In genomic region chr6:48397336-48397735, GRCm38 (mm10) we compare ENCODE assay signal across 7 mouse cellular contexts. TPM values are rescaled to one million over a fixed set of nuclear protein-coding genes. Genes with fewer than 3 reads are reported as not detected.
DNase-seq lines count a peak whose midpoint lies in the region; ATAC-seq lines count a peak whose summit lies in the region.

No protein-coding gene starts in this region.

- WGBS in limb, embryonic 12.5 days, result 67% methylated on average over 4 of the region's 4 CpGs

- DNase-seq in left cerebral cortex, postnatal 4 days, result peak; percentile 48
- DNase-seq in left cerebral cortex, adult 8-10 months (ENCODE audit: low spot score in 2 of 2), result no peak
- DNase-seq in c-Kit-positive CD71-positive TER-119-negative erythroid progenitor cells, embryonic 14.5 days (ENCODE audit: low read depth), result peak; percentile 34
- DNase-seq in heart, adult 9 months (ENCODE audit: low spot score in 2 of 2), result peak; percentile 49 to 69
- peak; percentile 43 for DNase-seq in retina, postnatal 7 days (ENCODE audit: low read depth, low spot score)
- no peak for DNase-seq in spleen, postnatal 4 days (ENCODE audit: low spot score in 2 of 2)

- intact Hi-C loops in left cerebral cortex, postnatal 4 days (cut with DNase I), result loop anchor here (5.0 kb wide), 1 partner anchor 220 kb away; no protein-coding TSS in a partner anchor

- H3K27ac ChIP-seq in limb, embryonic 12.5 days, result no peak overlapping the region

- H3K36me3 ChIP-seq in limb, embryonic 12.5 days, result 0 out of 2 replicates have a peak, but pooled peaks cover 6% of the 10 kb centered on the region

- peak overlapping the region; percentile 75 for H3K4me2 ChIP-seq in limb, embryonic 12.5 days

- no peak overlapping the region for H3K4me3 ChIP-seq in limb, embryonic 12.5 days (replicated peaks)

- H3K9ac ChIP-seq in limb, embryonic 12.5 days (replicated peaks), result no peak overlapping the region

- H3K27me3 ChIP-seq in limb, embryonic 12.5 days, result no peaks in the 10 kb centered on the region

- no peak for ATAC-seq in limb, embryonic 12.5 days (ENCODE audit: insufficient number of reproducible peaks, insufficient read depth, low FRiP score, low TSS enrichment, low read depth)

- H3K9me3 ChIP-seq in limb, embryonic 12.5 days, result no peaks in the 10 kb centered on the region

- H3K4me1 ChIP-seq in limb, embryonic 12.5 days (replicated peaks), result peaks cover 27% of the 10 kb centered on the region

RNA-seq across cellular contexts. Expression of gene Krba1, which starts 1.9 kb away (rescaled TPM):
- 10 to 100 TPM; 53.5 to 62.2 TPM for total RNA-seq in left cerebral cortex, postnatal 4 days (2021)
- 10 to 100 TPM; 42.8 to 63.6 (median 53.0) TPM for total RNA-seq in left cerebral cortex, adult 8-10 months (2022)
- polyA plus RNA-seq in limb, embryonic 12.5 days (2016; fragmentation: Nextera tagmentation; extraction: Ambion mirVana), result 29.9 and 32.1 TPM in 2 replicates

RNA-seq across cellular contexts. Expression of gene Zfp467, which starts 48.3 kb away (rescaled TPM):
- total RNA-seq in left cerebral cortex, postnatal 4 days (2021), result 10 to 100 TPM; 27.7 to 29.6 TPM
- 10 to 100 TPM; 36.6 to 46.3 (median 38.6) TPM for total RNA-seq in left cerebral cortex, adult 8-10 months (2022)
- polyA plus RNA-seq in limb, embryonic 12.5 days (2016; fragmentation: Nextera tagmentation; extraction: Ambion mirVana), result 23.5 and 23.7 TPM in 2 replicates

RNA-seq across cellular contexts. Expression of gene Sspo, which starts 50.7 kb away (rescaled TPM):
- under 1 TPM; 0.08 TPM for total RNA-seq in left cerebral cortex, postnatal 4 days (2021)
- 1 to 10 TPM in 1 of 4 experiments, under 1 TPM in 3; 0.84 to 1.4 (median 0.90) TPM for total RNA-seq in left cerebral cortex, adult 8-10 months (2022)
- 0.33 and 0.38 TPM in 2 replicates for polyA plus RNA-seq in limb, embryonic 12.5 days (2016; fragmentation: Nextera tagmentation; extraction: Ambion mirVana)

Comparison
In these comparisons a context has a peak if more than half of its experiments do, and no peak if none do; other contexts are left out.
1. DNase-seq: peak in left cerebral cortex, postnatal 4 days (single experiment), c-Kit-positive CD71-positive TER-119-negative erythroid progenitor cells, embryonic 14.5 days (single experiment), heart, adult 9 months (2 of 2) and retina, postnatal 7 days (single experiment); none in left cerebral cortex, adult 8-10 months (0 of 2) and spleen, postnatal 4 days (0 of 2).